Mouse (Mus musculus) liver, embryonic 15.5 days (tissue): ENCODE measurements around the gene Hoxa13. TPM values are rescaled to one million over a fixed set of nuclear protein-coding genes. Genes with fewer than 3 reads are reported as not detected.
A peak's percentile ranks its signal among the peaks of the same experiment; 100 is the strongest.

Experiments
- ATAC-seq: fragments of 200-750 bp; cut with Nextera tagmentation; 2 replicates; pipeline ENCODE4 v1.8.0; 2017; ENCODE audit warnings: moderate number of reproducible peaks, mild to moderate bottlenecking, moderate library complexity; ENCODE audit not compliant: insufficient read depth
- H3K27ac ChIP-seq: fragments of 300-500 bp; sonication (generic); replicated peaks from 2 replicates; pipeline ENCODE4 v1.5.1; 2015; ENCODE audit warnings: mild to moderate bottlenecking, inconsistent platforms
- H3K27me3 ChIP-seq: fragments of 300-500 bp; sonication (generic); 2 replicates; pipeline ENCODE4 v1.6.1; 2015; ENCODE audit warnings: mild to moderate bottlenecking, inconsistent platforms
- H3K36me3 ChIP-seq: fragments of 300-500 bp; sonication (generic); replicated peaks from 2 replicates; pipeline ENCODE4 v1.6.1; 2015; ENCODE audit warnings: moderate library complexity, mild to moderate bottlenecking, inconsistent platforms
- H3K4me1 ChIP-seq: fragments of 300-500 bp; sonication (generic); replicated peaks from 2 replicates; pipeline ENCODE4 v1.6.1; 2015; ENCODE audit warnings: inconsistent platforms
- H3K4me2 ChIP-seq: fragments of 300-500 bp; sonication (generic); 2 replicates; pipeline ENCODE4 v1.6.1; 2015; ENCODE audit warnings: moderate library complexity, mild to moderate bottlenecking, inconsistent platforms
- H3K4me3 ChIP-seq: fragments of 300-500 bp; sonication (generic); replicated peaks from 2 replicates; pipeline ENCODE4 v1.5.1; 2015; ENCODE audit warnings: mild to moderate bottlenecking, inconsistent platforms
- H3K9ac ChIP-seq: fragments of 300-500 bp; sonication (generic); 2 replicates; pipeline ENCODE4 v1.6.1; 2015; ENCODE audit warnings: moderate library complexity, mild to moderate bottlenecking, inconsistent platforms
- H3K9me3 ChIP-seq: fragments of 300-500 bp; sonication (generic); replicated peaks from 2 replicates; pipeline ENCODE4 v1.6.1; 2016; ENCODE audit warnings: inconsistent platforms
- WGBS: fragments of 180-500 bp; shearing (Covaris S2); methylation state at CpG from one replicate; pipeline ENCODE4 v1.1.7; 2015; ENCODE audit warnings: mixed read lengths; ENCODE audit not compliant: insufficient replicate concordance; 5-methylcytosine and 5-hydroxymethylcytosine counted together
- polyA plus RNA-seq: library from polyadenylated mRNA; unstranded; fragments of >200 nt; fragmentation: Nextera tagmentation; extraction: Ambion mirVana; gene quantifications from 2 replicates; pipeline ENCODE4 v1.2.1, GENCODE M21; 2015

Hoxa13 gene
- polyA plus RNA-seq, 1 experiment from 2014 or later, result not detected

DNA sequence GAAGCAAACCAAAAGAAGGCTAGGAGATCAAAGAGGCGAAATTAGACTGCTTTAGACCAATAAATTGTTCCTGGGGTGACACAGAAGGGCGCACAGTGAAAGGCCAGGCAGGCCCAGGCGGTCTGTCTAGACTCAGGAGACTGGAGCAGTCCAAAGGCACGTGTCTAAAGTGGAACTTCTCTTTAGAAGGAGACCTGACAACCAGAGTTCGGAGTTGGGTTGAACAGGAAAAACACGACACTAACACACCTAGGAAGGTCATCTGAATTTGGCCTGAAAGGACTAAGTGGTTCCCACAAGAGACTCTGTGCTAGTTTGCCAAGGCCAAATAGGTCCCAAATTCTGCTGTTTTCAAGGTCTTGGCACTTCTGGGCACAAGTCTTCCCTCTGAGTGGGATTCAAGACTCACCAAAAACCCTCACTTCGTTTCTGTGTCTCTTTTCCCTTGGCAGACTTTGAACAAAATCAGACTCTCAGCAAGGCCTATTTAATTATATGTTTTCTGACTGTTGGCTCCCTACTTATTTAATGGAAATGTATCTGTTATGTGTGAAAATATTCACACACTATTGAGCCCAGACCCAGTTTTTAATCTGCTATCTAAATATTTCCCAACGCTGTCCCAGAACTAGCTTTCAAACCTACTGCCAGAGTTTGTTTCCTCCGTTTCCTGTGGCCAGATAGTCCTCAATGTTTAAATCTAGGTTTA is 41.3 kb downstream of the Hoxa13 start:
- no peak overlapping the region for H3K4me2 ChIP-seq
- 45% methylated on average over 9 of the region's 9 CpGs for WGBS
- peaks cover 19% of the 10 kb centered on the region; the same call in 1 of the 2 replicates for H3K4me1 ChIP-seq
- H3K36me3 ChIP-seq, result no peaks in the 10 kb centered on the region
- H3K27ac ChIP-seq, result no peak overlapping the region
- peaks cover 100% of the 10 kb centered on the region for H3K27me3 ChIP-seq
- no peak for ATAC-seq
- H3K9me3 ChIP-seq, result no peaks in the 10 kb centered on the region
- H3K9ac ChIP-seq, result no peak overlapping the region
- no peak overlapping the region for H3K4me3 ChIP-seq

GRCm38 (mm10) chr6:52218643-52219215 is 42.0 kb downstream of the Hoxa13 start:
- H3K36me3 ChIP-seq, result no peaks in the 10 kb centered on the region
- no peak for ATAC-seq
- WGBS, result 30% methylated on average over 14 of the region's 14 CpGs
- H3K9ac ChIP-seq, result no peak overlapping the region
- H3K27me3 ChIP-seq, result peaks cover 100% of the 10 kb centered on the region
- peaks cover 19% of the 10 kb centered on the region; the same call in 1 of the 2 replicates for H3K4me1 ChIP-seq
- no peak overlapping the region for H3K4me3 ChIP-seq
- H3K4me2 ChIP-seq, result no peak overlapping the region
- H3K9me3 ChIP-seq, result no peaks in the 10 kb centered on the region
- H3K27ac ChIP-seq, result no peak overlapping the region

DNA sequence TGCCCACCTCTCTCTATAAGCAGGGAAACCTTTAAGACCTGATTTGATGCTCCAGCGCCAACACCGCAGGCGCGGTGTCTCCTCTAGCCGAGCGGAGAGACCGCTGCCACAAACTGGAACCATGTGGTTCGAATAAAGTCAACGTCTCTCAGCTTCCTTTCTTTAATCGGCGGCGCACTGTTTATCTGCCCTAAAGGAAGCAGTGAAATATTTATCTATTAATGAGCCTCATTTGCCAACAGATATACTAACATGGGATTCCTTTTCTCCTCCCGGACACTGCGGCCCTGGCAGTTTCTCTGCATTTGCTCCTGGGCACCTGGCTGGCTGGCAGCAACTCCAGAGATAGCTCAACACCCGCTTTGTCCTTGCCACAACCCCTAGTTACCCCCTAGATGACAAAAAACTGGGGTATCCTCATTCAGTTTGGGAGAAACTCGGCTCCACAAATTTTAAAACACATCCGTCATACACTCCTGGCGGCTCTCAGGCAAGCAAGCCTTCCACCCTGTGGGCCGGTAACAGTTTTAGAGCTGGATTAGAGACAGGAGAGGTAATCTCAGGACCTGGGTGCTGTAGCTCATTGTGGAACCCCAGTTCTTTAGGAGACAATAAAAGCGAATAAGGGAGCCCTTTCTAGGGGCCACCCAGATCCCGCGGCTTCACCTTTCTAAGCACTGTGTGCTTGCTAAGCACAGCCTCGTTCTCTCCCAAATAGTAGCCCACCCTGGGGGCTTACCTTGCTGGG is 42.6 kb downstream of the Hoxa13 start:
- ATAC-seq, result no peak
- 15% methylated on average over 23 of the region's 23 CpGs for WGBS
- Histone ChIP-seq H3K27me3 (peaks cover 100% of the 10 kb centered on the region), H3K36me3 (no peaks in the 10 kb centered on the region), H3K27ac (no peak overlapping the region), H3K9ac (no peak overlapping the region), H3K4me1 (peaks cover 19% of the 10 kb centered on the region; the same call in 1 of the 2 replicates), H3K4me3 (no peak overlapping the region; the same call in 1 of the 2 replicates), H3K9me3 (no peaks in the 10 kb centered on the region), H3K4me2 (no peak overlapping the region; the same call in 1 of the 2 replicates)

DNA sequence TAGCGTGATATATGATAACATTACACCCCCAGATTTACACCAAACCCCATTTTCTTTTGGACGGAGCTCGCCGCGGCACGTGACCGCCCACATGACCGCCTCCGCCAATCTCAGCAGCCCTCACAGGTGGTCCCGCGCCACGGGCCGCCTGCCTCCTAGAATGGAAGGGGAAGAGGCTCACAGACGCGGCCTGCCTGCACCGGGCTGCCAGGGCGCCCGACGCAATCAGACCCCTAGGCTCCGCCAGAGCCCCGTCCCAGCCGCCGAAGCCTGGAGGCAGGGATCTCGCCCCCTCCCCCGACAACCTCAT is 43.3 kb downstream of the Hoxa13 start:
- Histone ChIP-seq H3K4me3 (peak overlapping the region; percentile 22), H3K9me3 (no peaks in the 10 kb centered on the region), H3K36me3 (no peaks in the 10 kb centered on the region), H3K4me1 (peaks cover 24% of the 10 kb centered on the region; the same call in 1 of the 2 replicates), H3K27me3 (peaks cover 100% of the 10 kb centered on the region), H3K27ac (no peak overlapping the region), H3K4me2 (peak overlapping the region; percentile 49), H3K9ac (no peak overlapping the region)
- ATAC-seq, result no peak
- 2% methylated on average over 25 of the region's 25 CpGs for WGBS

DNA sequence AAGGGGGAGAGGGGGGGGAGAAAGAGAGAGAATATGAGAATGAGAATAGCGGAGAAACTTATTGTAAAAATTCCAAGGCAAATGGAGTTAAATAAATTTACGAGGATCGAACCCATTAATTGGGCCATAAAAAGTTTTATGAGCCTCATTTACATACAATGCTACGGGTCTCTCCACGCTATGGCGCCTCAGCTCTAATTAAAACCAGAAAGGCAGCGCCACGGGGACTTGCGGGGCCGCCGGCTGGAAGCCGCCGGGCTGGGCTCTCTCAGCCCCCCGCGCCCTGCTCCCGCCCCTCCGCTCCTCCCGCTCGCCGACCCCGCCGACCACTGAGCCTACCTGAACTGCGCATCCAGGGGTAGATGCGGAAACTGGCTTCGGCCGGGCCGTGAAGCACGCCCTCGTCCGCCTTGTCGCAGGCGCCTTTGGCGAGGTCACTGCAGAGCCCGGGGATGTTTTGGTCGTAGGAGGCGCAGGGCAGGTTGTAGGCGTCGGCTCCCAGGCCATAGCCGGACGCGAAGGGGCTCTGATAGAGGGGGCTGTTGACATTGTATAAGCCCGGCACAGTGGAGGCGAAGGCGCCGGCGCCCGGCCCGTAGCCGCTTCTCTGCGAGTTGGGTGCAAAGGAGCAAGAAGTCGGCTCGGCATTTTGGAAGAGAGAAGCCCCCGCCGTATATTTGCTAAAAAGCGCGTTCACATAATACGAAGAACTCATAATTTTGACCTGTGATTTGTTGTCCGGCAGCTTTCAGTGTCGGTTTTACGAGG is 43.8 kb downstream of the Hoxa13 start:
- H3K36me3 ChIP-seq, result no peaks in the 10 kb centered on the region
- H3K9me3 ChIP-seq, result no peaks in the 10 kb centered on the region
- H3K4me3 ChIP-seq, result peak overlapping the region; percentile 22
- H3K27ac ChIP-seq, result no peak overlapping the region
- peaks cover 21% of the 10 kb centered on the region; the same call in 1 of the 2 replicates for H3K4me1 ChIP-seq
- 1% methylated on average over 60 of the region's 60 CpGs for WGBS
- H3K4me2 ChIP-seq, result peak overlapping the region; percentile 49
- no peak for ATAC-seq
- peaks cover 100% of the 10 kb centered on the region for H3K27me3 ChIP-seq
- no peak overlapping the region for H3K9ac ChIP-seq

- Histone ChIP-seq H3K27me3 (peaks cover 100% of the 10 kb centered on the region), H3K4me2 (no peak overlapping the region), H3K4me3 (no peak overlapping the region), H3K4me1 (peaks cover 16% of the 10 kb centered on the region; the same call in 1 of the 2 replicates), H3K27ac (no peak overlapping the region), H3K36me3 (no peaks in the 10 kb centered on the region), H3K9ac (no peak overlapping the region), H3K9me3 (no peaks in the 10 kb centered on the region)
- 5% methylated on average over 30 of the region's 30 CpGs for WGBS
- ATAC-seq, result no peak
Observed at GRCm38 (mm10) chr6:52215771-52216535, 44.7 kb downstream of the Hoxa13 start.

- H3K36me3 ChIP-seq, result no peaks in the 10 kb centered on the region
- H3K9ac ChIP-seq, result no peak overlapping the region
- no peak overlapping the region for H3K27ac ChIP-seq
- H3K4me2 ChIP-seq, result no peak overlapping the region
- no peaks in the 10 kb centered on the region for H3K9me3 ChIP-seq
- H3K27me3 ChIP-seq, result peaks cover 100% of the 10 kb centered on the region
- WGBS, result 46% methylated on average over 3 of the region's 3 CpGs
- H3K4me1 ChIP-seq, result peaks cover 16% of the 10 kb centered on the region; the same call in 1 of the 2 replicates
- ATAC-seq, result no peak
- H3K4me3 ChIP-seq, result no peak overlapping the region
Observed at GRCm38 (mm10) chr6:52215070-52215469, 45.6 kb downstream of the Hoxa13 start.

- H3K9ac ChIP-seq, result no peak overlapping the region
- peaks cover 16% of the 10 kb centered on the region; the same call in 1 of the 2 replicates for H3K4me1 ChIP-seq
- H3K9me3 ChIP-seq, result no peaks in the 10 kb centered on the region
- H3K27ac ChIP-seq, result no peak overlapping the region
- WGBS, result 38% methylated on average over 5 of the region's 5 CpGs
- H3K4me3 ChIP-seq, result no peak overlapping the region
- ATAC-seq, result no peak
- H3K4me2 ChIP-seq, result no peak overlapping the region
- H3K27me3 ChIP-seq, result peaks cover 100% of the 10 kb centered on the region
- no peaks in the 10 kb centered on the region for H3K36me3 ChIP-seq
Observed at GRCm38 (mm10) chr6:52214271-52214670, 46.4 kb downstream of the Hoxa13 start.

- no peak within 1 kb of the TSS for H3K27ac ChIP-seq
- no peaks in the 10 kb centered on the region for H3K9me3 ChIP-seq
- H3K9ac ChIP-seq, result no peak within 1 kb of the TSS
Observed at GRCm38 (mm10) chr6:52213119-52213986, 47.3 kb downstream of the Hoxa13 start, which contains the start of the genes Hoxa3 and Gm28308. Hoxa3 (minus strand) TSS chr6:52213336. Gm28308 (minus strand) TSS chr6:52213339.

More at GRCm38 (mm10) chr6:52213119-52213986, 47.3 kb downstream of the Hoxa13 start, which contains the start of the genes Hoxa3 and Gm28308:
- 4% methylated on average over 38 of the region's 38 CpGs for WGBS
- Histone ChIP-seq H3K36me3 (no peaks in the 10 kb centered on the region), H3K27me3 (peaks cover 100% of the 10 kb centered on the region), H3K4me2 (peak within 1 kb of the TSS; percentile 46), H3K4me3 (peak within 1 kb of the TSS; percentile 37), H3K4me1 (peaks cover 17% of the 10 kb centered on the region; the same call in 1 of the 2 replicates)
- ATAC-seq, result no peak
